7 mouse cellular contexts compared by ENCODE assay signal in genomic region chr5:73647261-73647900, GRCm38 (mm10). TPM values are rescaled to one million over a fixed set of nuclear protein-coding genes. Genes with fewer than 3 reads are reported as not detected.
DNase-seq lines count a peak whose midpoint lies in the region; ATAC-seq lines count a peak whose summit lies in the region.

Gene Sgcb, minus strand, starts transcription at chr5:73647790.

- peak within 1 kb of the TSS; percentile 86 for H3K27ac ChIP-seq in embryonic facial prominence, embryonic 10.5 days (replicated peaks)
- H3K27ac ChIP-seq in limb, embryonic 11.5 days (replicated peaks; ENCODE audit: low read depth, low read length), result no peak within 1 kb of the TSS
- H3K27ac ChIP-seq in midbrain, embryonic 13.5 days, result peak within 1 kb of the TSS; percentile 48; the same call in 1 of the 2 replicates

- peaks cover 5% of the 10 kb centered on the region for H3K36me3 ChIP-seq in embryonic facial prominence, embryonic 10.5 days (replicated peaks)
- H3K36me3 ChIP-seq in limb, embryonic 11.5 days (ENCODE audit: control insufficient read depth, insufficient read depth, low read length), result no peaks in the 10 kb centered on the region
- H3K36me3 ChIP-seq in midbrain, embryonic 13.5 days, result 0 out of 2 replicates have a peak, but pooled peaks cover 3% of the 10 kb centered on the region

- ATAC-seq in limb, embryonic 11.5 days (ENCODE audit: insufficient number of reproducible peaks, low FRiP score, low TSS enrichment, low read depth), result peak; percentile 74
- peak; percentile 90 for ATAC-seq in midbrain, embryonic 13.5 days

- H3K4me2 ChIP-seq in limb, embryonic 11.5 days (ENCODE audit: low read depth, severe bottlenecking), result peak within 1 kb of the TSS; percentile 85
- H3K4me2 ChIP-seq in midbrain, embryonic 13.5 days (replicated peaks), result peak within 1 kb of the TSS; percentile 72

- H3K9ac ChIP-seq in limb, embryonic 11.5 days (ENCODE audit: low read length), result peak within 1 kb of the TSS; percentile 72
- H3K9ac ChIP-seq in midbrain, embryonic 13.5 days (replicated peaks), result peak within 1 kb of the TSS; percentile 91

- H3K9me3 ChIP-seq in embryonic facial prominence, embryonic 10.5 days, result no peaks in the 10 kb centered on the region
- no peaks in the 10 kb centered on the region for H3K9me3 ChIP-seq in limb, embryonic 11.5 days (ENCODE audit: control insufficient read depth, low read length)
- no peaks in the 10 kb centered on the region for H3K9me3 ChIP-seq in midbrain, embryonic 13.5 days

- DNase-seq in adrenal gland, postnatal 10 days, result peak; percentile 92
- DNase-seq in embryonic facial prominence, embryonic 10.5 days (ENCODE audit: low spot score), result peak; percentile 91
- peak; percentile 99 for DNase-seq in heart, adult 11 months
- DNase-seq in kidney, adult 18-20 months, result peak; percentile 90
- peak; percentile 90 for DNase-seq in limb, embryonic 11.5 days (ENCODE audit: low spot score)
- peak; percentile 43 for DNase-seq in spleen, adult 12 weeks (ENCODE audit: low spot score)

- under 1% methylated on average over 62 of the region's 62 CpGs for WGBS in embryonic facial prominence, embryonic 10.5 days
- under 1% methylated on average over 60 of the region's 62 CpGs for WGBS in limb, embryonic 11.5 days
- WGBS in midbrain, embryonic 13.5 days, result under 1% methylated on average over 62 of the region's 62 CpGs

- peaks cover 43% of the 10 kb centered on the region for H3K4me1 ChIP-seq in embryonic facial prominence, embryonic 10.5 days
- H3K4me1 ChIP-seq in limb, embryonic 11.5 days (ENCODE audit: control insufficient read depth, insufficient read depth, low read length), result peaks cover 4% of the 10 kb centered on the region; the same call in 1 of the 2 replicates
- peaks cover 29% of the 10 kb centered on the region for H3K4me1 ChIP-seq in midbrain, embryonic 13.5 days (replicated peaks)

- peak within 1 kb of the TSS; percentile 78 for H3K4me3 ChIP-seq in embryonic facial prominence, embryonic 10.5 days
- peak within 1 kb of the TSS; percentile 82 for H3K4me3 ChIP-seq in limb, embryonic 11.5 days (ENCODE audit: low read depth, low read length)
- peak within 1 kb of the TSS; percentile 84 for H3K4me3 ChIP-seq in midbrain, embryonic 13.5 days (replicated peaks)

- H3K27me3 ChIP-seq in embryonic facial prominence, embryonic 10.5 days (replicated peaks; ENCODE audit: low read depth, poor library complexity, severe bottlenecking), result peaks cover 59% of the 10 kb centered on the region
- H3K27me3 ChIP-seq in limb, embryonic 11.5 days (ENCODE audit: control insufficient read depth, insufficient read depth, low read length), result peaks cover 29% of the 10 kb centered on the region
- peaks cover 50% of the 10 kb centered on the region for H3K27me3 ChIP-seq in midbrain, embryonic 13.5 days

RNA-seq across cellular contexts. Expression of gene Sgcb, which starts in this region (rescaled TPM):
- total RNA-seq in adrenal gland, postnatal 10 days (2021), result 10 to 100 TPM; 22.3 to 30.1 TPM
- polyA plus RNA-seq in embryonic facial prominence, embryonic 10.5 days (2016; fragmentation: Nextera tagmentation; extraction: Ambion mirVana), result 18.8 and 19.1 TPM in 2 replicates
- 29.1 and 30.0 TPM in 2 replicates for polyA plus RNA-seq in limb, embryonic 11.5 days (2014; fragmentation: Nextera tagmentation; extraction: Ambion mirVana)
- 23.8 and 25.9 TPM in 2 replicates for polyA plus RNA-seq in midbrain, embryonic 13.5 days (2015; fragmentation: Nextera tagmentation; extraction: Ambion mirVana)

Comparison
In these comparisons a context has a peak if more than half of its experiments do, and no peak if none do; other contexts are left out.
1. DNase-seq: peak in every context shown above with its lines; median percentile 99 in heart, adult 11 months; 92 in adrenal gland, postnatal 10 days; 91 in embryonic facial prominence, embryonic 10.5 days; 90 in kidney, adult 18-20 months; 90 in limb, embryonic 11.5 days; 43 in spleen, adult 12 weeks.